Mouse (Mus musculus): ENCODE data around the gene Zfhx2.

Zfhx2 gene

DNA sequence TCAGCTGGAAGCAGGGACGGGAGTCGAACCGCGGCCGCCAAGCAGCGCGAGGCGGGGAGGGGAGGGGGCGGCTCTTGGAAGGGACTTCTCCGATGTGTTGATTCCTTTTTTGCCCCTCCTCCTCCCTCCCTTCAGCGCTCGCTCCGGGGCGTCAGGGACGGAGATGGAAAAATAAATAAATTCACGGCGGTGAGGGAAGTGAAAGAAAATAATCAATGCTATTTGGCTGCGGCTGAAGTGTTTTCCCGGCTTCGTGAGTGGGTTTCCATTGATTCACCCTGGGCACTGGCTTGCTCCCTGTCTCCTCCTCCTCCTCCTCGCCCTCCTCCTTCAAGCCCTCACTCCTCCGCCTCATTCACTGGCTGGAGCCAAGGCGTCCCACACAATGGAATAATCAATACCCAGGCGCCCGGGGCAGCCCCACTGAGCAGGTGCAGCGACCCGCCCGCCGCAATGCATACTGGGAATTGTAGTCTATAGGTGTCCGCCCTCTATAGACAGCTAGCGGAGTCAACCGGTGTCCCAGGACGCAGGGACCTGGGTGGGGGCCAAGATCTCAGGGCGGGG, at the start of gene Zfhx2:
TSS of gene Zfhx2 (minus strand) at position 314 of the 567 bp plus-strand sequence.
- DNase-seq (ENCODE audit: low read depth): peak; percentile 91

DNA sequence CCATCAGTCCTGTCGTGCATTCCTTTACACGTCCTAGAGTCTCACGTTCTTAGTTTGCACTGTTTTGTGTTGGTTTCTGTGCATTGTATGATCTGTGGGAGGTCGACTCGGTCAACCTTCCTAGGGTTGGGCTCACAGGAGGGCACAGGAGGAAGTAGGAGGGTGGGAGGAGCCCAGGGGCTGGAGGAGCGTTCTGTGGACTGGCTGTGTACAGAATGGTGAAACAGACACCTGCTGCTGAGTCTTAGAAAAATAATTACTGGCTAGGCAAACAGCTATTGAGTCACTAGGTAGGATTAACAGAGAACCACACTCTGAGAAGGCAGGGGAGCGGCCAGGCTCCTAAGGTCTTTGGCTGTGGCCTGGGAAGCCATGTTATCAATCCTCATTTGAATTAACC, 47.2 kb upstream of the Zfhx2 start:
- DNase-seq (ENCODE audit: low read depth): no peak

DNA sequence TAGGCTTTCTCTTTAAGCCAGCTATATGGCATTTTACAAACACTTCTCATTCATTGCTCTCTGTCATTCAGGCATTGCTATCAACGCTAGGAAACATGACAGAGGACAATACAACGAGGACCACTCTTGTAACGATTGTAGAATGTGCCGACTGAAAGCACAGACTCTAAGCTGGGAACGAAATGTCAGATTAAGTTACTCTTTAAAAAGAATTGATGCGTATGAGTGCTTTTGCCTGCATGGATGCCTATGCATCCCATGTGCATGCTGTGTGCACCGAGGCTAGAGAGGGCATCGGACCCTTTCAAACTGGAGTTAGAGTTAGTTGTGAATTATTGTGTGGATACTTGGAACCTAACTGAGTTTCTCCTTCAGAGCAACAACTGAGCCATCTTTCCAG, 43.6 kb upstream of the Zfhx2 start:
- DNase-seq (ENCODE audit: low read depth): no peak

DNA sequence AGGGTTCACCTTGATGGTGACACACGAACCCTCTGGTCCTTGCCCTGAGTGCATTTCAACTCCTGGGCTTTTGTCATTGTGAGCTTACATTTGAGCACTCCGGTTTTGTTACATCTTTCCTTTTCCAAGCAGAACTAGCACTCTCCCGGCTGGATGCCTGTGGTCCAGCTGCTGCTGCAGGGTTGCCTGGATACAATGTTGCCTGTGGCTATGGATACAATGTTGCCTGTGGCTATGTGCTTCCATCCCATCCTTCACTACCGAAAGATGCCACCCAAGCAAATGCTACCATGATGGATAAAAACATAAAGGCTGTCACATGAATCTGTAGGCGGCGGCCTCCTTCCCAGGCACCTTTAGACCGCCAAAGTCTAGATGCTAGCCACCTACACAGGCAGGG, 34.4 kb upstream of the Zfhx2 start:
- DNase-seq (ENCODE audit: low read depth): no peak

DNA sequence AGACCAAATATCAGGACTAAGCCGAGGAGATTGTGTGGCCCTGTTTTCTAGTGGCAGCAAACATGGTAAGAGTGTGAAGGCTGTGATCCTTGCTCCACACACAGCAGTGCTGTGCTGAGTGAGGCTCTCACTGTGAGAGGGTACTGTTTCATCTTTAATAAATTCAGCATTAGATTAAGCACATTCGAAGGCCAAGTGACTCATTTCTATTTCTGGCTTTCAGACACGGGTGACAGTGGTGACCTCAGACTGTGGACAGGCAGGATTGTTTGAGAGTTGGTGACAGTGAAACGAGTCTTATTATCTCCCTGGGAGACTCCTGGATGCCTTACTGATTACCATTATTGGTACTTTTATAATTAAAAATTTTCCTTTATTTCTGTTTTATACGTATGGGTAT, 33.6 kb upstream of the Zfhx2 start:
- DNase-seq (ENCODE audit: low read depth): no peak

DNA sequence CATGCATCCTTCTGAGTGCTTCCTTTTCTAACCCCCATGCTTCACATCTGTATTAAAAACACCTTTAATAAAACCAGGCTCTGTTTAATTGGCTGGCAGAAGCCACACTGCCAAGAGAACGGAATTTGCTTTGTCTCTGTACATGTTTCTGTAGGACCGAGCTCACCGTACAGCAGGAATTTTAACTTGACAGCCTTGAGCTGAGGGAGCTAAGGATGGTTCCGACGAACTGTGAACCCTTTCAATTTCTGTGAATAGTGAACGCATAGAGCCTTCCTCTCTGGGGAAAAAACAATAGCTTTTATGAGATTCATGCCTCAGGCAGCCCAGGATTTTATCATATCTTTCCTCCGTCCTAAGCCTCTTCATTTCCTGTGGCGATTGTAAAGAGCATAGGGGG, 30.2 kb upstream of the Zfhx2 start:
- DNase-seq (ENCODE audit: low read depth): no peak

DNA sequence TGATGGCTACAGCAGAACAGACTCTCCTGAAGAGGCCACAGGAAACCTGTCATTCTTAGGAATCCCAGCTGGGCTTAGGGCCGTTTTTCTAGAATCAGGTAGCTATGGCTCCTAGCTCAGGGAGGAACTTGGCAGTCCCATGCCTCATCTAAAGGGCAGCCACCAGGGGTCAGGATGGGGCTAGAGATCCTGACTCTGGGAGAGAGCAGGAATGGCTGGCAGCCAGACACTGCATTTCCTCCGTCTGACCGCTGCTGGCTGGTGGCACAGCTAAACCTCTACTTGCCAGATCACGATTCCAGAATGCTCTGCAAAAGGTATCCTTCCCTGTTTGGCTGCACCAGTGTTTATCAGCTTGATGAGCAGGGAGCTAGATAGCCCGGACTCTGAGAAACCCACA, 29.8 kb upstream of the Zfhx2 start:
- peak; percentile 74 for DNase-seq (ENCODE audit: low read depth)

DNA sequence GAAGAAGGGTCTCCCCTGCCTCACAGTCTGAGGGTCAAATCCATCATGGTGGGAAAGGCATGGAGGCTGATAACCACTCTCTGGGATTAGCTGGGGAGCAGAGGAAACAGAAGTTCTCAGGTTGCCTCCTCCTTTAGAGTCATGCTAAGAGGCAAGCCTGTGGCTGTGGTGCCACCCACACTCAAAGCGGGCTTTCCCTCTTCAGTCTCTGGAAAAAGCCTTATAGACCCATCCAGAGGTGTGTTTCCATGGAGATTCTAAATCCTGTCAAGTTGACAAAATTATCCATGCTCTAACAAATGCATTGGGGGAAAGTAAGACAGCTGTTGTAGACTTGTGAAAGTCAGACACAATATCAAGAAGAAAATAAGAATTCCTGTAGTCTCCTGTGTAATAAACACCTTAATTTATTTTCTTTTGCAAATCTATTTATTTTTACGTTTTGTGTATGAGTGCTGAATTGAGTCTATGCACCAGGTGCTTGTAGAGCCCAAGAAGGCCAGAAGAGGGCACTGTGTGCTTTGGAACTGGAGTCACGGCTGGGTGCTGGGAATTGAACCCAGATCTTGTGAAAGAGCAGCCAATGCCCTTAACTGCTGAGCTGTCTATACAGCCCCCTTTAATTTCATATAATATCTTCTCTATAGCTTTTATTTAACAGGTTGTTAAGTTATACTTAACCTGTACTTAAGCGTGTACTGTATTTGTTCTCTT, 27.5 kb upstream of the Zfhx2 start:
- peak; percentile 51 for DNase-seq (ENCODE audit: low read depth)

DNA sequence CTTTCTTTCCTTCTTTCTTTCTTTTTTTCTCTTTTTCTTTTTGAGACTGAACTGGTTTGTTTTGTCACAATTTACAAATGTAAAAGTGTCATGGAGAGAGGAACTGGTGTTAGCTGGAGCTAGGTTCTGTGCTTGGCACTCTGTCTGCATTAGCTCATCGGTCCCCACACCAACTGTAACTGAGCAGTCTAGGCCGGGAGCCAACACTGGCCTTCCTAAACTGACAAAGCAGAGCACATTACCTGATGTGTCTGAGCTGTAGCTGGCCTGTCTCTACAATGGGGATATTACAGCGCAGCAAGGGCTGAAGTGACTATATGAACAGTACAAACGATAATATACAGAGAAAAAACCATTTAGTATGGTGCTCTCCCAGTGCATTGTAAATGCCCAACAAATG, 26.7 kb upstream of the Zfhx2 start:
- no peak for DNase-seq (ENCODE audit: low read depth)

DNA sequence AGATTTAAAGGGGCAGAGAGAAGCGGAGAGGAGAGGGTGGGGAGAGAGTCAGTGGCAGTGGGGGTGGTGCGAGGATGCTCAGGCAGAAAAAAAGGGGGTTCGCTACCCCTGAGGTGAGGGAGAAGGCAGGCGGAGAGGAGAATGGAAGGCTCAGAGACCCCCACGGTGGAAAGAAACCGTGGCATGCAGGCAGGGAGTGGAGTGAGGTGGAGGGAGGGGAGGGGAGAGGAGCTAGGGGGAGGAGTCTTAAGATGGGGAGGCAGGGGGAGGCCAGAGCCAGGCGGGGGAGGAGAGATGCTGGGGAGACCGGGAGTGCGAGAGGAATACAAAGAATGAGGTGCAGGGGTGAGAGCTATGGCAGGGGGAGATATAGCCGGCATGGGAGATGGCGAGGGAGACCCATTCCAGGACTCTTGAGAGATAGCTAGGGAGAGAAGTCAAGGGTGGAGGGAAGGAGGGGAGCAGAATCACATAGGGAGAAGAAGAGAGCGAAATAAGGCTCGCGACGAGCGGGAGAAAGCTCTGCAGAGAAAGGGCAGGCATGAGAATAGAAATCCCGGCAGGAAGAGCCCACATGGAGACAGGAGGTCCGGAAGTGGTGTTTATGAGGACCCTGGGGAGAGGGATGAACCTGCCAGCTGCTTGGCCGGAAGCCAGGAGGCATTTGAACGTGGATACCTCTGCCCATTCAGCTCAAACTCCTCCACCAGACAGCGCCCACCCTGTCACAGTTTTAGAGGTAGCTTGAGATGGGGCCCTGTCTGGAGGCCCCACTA, 24.5 kb upstream of the Zfhx2 start, which contains the start of gene Jph4:
TSS of gene Jph4 (minus strand) at position 511 of the 776 bp plus-strand sequence.
- DNase-seq (ENCODE audit: low read depth): no peak

DNA sequence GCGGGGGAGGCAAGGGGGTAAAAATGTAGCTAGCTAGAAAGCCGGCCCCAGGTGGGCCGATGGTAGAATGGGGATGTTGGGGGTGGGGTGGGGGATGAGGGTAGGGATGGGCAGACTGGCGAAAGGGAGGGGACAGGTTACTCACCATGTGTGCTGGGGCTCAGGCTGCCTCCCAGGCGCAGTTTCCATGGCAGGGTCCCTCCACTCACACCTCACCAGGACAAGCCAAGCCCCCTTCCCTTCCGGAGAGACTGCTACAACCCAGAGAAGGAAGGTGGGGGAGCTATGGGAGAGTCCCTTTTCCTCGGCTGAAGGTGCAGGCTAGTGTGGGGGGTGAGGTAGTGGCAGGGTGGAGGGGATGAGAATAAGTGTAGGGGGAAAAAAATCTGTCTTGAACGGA, 23.7 kb upstream of the Zfhx2 start:
- no peak for DNase-seq (ENCODE audit: low read depth)

DNA sequence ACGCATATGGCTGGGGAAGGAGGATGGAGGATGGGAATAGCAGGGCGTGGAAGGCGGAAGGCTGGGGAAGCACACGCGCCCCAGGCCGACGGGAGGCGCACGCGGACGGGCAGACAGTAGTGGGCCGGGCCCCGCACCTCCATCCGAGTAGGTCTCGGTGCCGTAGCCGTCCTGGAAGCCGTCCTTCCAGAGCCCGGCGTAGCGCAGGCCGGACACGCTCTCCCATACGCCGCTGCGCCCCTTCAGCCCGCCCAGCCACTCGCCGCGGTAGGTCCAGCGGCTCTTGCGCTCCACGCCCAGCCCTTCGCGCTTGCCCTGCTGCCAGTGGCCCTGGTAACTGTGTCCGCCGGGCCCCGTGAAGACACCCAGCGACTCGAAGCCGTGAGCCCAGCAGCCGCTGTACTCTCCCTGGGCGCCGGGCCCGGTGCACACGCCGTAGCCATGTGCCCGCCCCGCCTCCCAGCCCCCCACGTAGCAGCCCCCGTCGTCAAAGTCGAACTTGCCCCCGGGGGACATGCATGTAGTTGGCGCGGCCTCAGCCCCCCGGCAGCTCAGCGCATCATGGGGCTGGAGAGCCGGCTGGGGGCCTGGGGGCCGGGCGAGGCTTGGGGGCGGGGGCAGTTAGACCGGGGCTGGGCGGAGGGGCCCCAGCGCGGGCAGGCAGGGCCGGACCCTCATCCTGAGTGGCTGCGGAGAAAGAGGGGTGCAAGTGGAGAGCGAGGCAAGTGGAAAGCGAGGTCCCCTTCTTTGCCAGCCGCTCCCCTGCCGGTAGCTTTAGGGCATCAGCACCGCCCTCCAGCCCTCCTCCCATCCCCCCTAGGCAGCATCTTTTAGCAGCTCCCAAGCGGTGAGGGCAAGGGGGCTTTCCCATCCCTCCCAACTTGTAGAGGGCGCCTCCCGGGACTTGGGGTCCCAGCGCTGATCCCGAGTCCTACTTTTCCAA, 22.9 kb upstream of the Zfhx2 start:
- no peak for DNase-seq (ENCODE audit: low read depth)

DNA sequence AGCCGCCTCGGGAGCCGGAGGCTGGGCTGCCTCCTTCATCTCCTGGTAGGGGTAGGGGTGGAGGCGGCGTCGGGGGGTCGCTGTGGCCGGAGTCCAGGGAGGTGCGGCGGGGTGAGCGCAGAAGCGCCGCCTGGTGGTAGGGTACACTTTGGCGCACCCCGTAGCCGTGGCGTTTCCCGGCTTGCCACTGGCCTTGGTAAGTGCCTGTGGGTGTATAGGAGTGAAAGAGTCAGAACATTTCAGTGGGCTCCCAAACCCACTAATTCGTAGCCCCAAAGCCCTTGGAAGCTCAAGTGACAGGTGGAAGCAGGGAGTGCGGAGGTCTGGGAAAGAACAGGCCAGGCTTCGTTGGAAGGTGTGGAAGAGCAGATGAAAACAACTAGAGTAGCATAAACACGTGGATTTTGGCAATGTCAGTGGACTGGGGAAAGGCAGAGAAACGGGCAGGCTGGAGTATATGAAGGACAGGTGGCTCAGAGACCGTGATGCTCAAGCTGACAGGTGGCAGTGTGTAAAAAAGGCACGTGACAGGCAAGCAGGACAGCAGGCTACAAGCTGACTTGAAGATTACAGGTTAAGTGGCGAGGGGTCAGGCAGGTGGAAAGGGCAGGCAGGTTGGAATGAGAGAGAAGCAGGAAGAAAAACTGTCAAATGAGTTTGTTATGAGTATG, 22.0 kb upstream of the Zfhx2 start:
- DNase-seq (ENCODE audit: low read depth): no peak

DNA sequence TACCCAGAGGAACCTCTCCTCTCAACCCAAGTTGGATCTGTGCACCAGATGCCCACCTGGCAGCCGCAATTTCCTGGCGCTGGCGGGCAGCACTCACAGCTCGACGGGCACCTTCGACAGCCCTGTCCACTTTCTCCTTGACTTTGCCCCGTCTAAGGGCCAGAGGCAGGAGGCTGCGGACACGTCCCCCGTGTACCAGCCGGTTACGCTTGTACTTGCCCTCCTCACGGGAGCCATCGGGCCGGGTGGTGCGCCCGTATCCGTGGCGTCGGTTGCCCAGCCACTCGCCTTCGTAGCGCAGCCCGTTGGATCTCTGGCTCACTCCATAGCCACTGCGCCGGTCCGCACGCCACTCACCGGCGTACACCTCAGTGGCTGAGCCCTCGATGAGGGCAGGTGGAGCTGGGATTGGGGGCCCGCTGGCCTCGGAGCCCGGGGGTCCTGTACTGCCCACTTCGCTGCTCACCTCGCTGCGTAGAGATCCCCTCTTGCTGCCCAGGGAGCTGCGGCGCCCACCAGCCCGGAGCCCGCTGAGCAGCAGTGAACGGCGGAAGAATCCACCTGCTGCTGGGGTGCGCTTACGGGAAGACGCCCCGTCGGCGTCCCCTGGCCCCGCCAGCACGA, 21.3 kb upstream of the Zfhx2 start:
- no peak for DNase-seq (ENCODE audit: low read depth)

DNA sequence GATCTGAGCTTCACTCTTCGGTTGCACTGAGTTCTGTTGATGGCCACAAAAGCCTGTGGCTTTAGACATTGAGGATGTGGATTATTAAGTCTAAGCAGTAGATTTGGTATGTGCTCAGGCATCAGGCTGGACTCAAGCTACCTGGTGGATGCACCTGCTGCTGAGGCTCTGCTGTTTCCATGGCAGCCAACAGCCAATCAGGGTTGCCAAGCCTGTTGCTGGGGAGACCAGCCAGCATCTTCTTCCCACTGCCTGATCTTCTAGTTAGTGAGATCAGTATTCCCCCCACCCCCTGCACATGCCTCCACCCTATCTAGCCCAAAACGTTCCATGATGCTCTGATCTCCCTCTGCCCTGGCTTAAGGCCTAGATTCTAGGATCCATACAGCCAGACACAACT, 19.6 kb upstream of the Zfhx2 start:
- DNase-seq (ENCODE audit: low read depth): no peak

DNA sequence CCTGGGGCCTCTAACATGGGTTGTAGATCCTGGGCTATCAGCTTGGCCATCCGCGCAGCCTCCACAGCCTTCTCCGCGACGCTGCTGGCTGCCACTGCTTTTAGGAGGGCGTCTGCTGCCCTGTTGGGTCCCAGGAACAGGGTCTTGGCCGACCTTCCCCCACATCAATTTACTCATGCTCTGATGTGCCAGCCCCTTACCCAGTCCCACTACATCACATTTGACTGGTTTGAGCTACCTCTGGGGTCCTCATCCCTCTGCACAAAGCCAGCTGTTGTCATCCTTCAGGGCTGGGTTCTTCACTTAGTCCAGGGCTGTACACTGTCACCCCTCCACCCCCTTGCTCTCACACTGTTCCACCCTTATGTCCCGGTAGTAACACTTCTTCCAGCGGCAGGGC, 18.0 kb upstream of the Zfhx2 start:
- DNase-seq (ENCODE audit: low read depth): no peak

DNA sequence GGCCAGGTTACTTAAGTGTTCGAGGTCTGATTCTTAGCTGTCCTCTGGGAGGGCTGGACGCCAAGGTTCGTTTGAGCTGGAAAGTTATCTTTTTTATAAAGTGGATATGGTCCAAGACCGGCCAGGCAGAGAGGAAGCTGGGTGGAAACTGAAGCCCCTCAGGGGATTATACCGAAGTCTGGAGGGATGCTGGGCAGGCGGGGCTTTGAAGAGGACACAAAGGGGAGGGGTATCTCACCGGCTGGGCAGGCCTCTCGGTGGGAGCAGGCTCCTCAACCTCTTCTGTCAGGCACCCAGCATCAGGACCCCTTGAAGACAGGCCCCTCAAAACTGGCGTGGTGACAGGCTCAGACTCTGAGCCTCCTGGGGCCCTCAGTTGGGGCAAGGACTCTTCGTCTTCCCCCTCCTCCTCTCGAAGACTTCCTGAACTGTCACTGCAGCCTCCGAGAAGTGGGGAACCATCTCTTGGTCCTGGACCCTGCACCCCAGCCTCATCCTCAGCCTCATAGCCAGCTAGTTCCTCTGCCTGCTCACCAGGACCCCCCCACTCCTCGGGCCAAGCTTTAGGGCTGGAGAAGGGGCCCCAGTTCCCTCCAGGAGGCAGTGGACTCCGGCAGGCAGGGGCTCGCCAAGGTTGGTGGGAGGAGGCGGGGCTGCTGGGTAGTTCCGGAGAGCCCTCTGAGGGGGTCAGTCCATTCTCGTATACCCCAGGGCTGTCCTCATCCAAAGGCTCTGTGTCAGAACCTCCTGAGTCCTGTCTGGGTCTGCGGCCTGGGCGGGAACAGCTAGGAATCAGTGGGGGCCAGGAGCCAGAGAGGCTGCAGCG, 17.1 kb upstream of the Zfhx2 start:
- DNase-seq (ENCODE audit: low read depth): no peak

DNA sequence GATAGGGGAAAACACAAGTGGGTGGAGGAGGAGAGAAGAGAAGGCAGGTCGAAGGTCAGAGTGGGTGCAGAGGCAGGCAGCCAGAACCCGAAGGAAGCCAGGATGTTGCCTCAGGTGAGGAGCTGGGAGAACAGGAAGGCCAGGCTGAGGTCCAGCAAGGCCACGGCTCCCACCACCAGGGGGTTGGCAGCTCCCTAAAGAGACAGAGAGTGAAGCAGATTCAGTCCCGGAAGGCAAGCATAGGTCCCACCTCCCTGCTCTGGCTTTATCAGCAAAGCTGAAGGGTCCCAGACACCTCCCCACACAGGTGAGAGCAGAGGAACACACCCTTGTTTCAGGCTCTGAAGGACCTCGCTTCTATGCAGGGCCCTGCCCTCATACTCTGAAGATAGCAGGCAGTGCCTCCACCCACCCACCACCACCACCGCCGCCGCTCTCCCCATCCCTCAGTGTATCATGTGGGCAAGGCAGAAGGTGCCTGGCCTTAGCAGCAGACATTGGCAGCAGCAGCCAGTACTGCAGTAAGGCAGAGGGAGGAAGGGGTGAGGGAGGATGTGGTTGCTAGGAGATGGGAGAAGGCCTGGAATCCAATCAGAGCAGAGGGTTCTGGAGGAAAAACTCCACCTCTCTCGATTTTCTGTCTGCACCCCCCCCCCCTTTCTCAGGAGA, 16.2 kb upstream of the Zfhx2 start:
- DNase-seq (ENCODE audit: low read depth): no peak

DNA sequence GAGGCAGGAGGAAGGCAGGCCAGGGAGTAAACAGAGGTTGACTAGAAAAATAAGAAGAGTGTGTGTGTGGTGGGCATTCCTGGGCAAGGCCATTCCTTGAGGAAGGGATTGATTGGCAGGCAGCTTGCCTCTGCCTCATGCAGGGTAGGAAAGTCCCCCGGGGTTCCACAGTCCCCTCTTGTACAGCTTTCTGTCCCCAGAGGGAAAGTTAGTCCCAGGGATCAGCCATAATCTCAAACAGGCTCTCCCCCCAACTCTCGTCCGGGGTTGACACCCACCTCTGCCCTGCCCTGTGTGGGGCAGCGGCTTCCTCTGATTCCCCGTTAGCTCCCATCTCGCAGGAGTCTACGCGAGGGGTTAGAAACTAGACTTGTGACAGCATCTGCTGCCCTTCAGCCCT, 14.9 kb upstream of the Zfhx2 start:
- no peak for DNase-seq (ENCODE audit: low read depth)

Measured in 416B (cell line).